Mouse (Mus musculus) heart, embryonic 15.5 days (tissue): ENCODE data around the gene Medag. TPM values are rescaled to one million over a fixed set of nuclear protein-coding genes. Genes with fewer than 3 reads are reported as not detected.

ENCODE experiments used
- ATAC-seq: fragments of 200-750 bp; cut with Nextera tagmentation; replicated peaks from 2 replicates; pipeline ENCODE4 v1.8.0; 2017; ENCODE audit warnings: low read depth, moderate TSS enrichment; ENCODE audit not compliant: insufficient number of reproducible peaks, insufficient read depth, low FRiP score
- H3K27ac ChIP-seq: fragments of 300-500 bp; sonication (generic); 2 replicates; pipeline ENCODE4 v1.5.1; 2015; ENCODE audit warnings: mild to moderate bottlenecking, inconsistent platforms
- H3K27me3 ChIP-seq: fragments of 300-500 bp; sonication (generic); 2 replicates; pipeline ENCODE4 v1.6.1; 2015; ENCODE audit warnings: inconsistent platforms
- H3K36me3 ChIP-seq: fragments of 300-500 bp; sonication (generic); 2 replicates; pipeline ENCODE4 v1.6.1; 2015; ENCODE audit warnings: mild to moderate bottlenecking, inconsistent platforms
- H3K4me1 ChIP-seq: fragments of 300-500 bp; sonication (generic); replicated peaks from 2 replicates; pipeline ENCODE4 v1.6.1; 2015; ENCODE audit warnings: inconsistent platforms
- H3K4me2 ChIP-seq: fragments of 300-500 bp; sonication (generic); 2 replicates; pipeline ENCODE4 v1.6.1; 2015; ENCODE audit warnings: inconsistent platforms, mild to moderate bottlenecking, moderate library complexity
- H3K4me3 ChIP-seq: fragments of 300-500 bp; sonication (generic); 2 replicates; pipeline ENCODE4 v1.5.1; 2015; ENCODE audit warnings: mild to moderate bottlenecking, inconsistent platforms
- H3K9ac ChIP-seq: fragments of 300-500 bp; sonication (generic); 2 replicates; pipeline ENCODE4 v1.6.1; 2015; ENCODE audit warnings: mild to moderate bottlenecking, inconsistent platforms
- H3K9me3 ChIP-seq: fragments of 300-500 bp; sonication (generic); replicated peaks from 2 replicates; pipeline ENCODE4 v1.6.1; 2016; ENCODE audit warnings: inconsistent platforms
- WGBS: fragments of 180-500 bp; shearing (Covaris S2); methylation state at CpG from one replicate; pipeline ENCODE4 v1.1.7; 2015; ENCODE audit warnings: mixed read lengths; 5-methylcytosine and 5-hydroxymethylcytosine counted together
- polyA plus RNA-seq: library from polyadenylated mRNA; unstranded; fragments of >200 nt; fragmentation: Nextera tagmentation; extraction: Ambion mirVana; gene quantifications from 2 replicates; pipeline ENCODE4 v1.2.1, GENCODE M21; 2015

The Medag gene
- polyA plus RNA-seq, 1 experiment from 2014 or later = 1.9 TPM

DNA sequence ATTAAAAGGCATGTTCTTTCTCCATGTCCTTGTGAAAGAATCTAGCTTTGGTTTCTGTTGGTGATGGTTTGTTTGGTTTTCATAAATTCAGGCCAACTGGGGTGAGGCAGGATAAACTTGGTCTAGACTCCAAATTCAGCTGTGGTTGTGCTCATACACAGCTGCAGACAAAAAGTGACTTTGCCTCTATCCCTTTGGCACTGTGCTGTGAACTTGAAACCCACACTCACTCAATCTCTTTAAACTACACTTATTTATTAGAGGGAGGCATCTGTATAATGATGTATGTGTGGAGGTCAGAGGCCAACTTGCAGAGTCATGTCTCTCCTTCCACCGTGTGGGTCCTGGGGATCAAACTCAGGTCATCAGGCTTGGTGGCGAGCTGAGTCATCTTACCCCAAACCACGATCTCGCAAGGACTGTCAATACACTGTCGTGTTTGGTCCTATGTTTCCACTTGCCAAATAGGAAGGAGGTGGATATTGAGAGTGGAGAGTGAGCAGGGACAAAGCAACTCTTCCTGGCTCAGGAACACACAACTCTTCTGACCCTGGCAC, 25.2 kb upstream of the Medag start:
- Histone ChIP-seq H3K4me1 (peaks cover 14% of the 10 kb centered on the region), H3K27ac (no peak overlapping the region), H3K4me3 (no peak overlapping the region), H3K27me3 (no peaks in the 10 kb centered on the region), H3K9me3 (no peaks in the 10 kb centered on the region), H3K36me3 (no peaks in the 10 kb centered on the region), H3K9ac (no peak overlapping the region), H3K4me2 (no peak overlapping the region)
- no peak for ATAC-seq
- WGBS = 69% methylated on average over 5 of the region's 5 CpGs

GRCm38 (mm10) chr5:149388947-149389346, 22.6 kb upstream of the Medag start:
- no peaks in the 10 kb centered on the region for H3K9me3 ChIP-seq
- peak overlapping the region; percentile 58 for H3K27ac ChIP-seq
- peaks cover 21% of the 10 kb centered on the region for H3K4me1 ChIP-seq
- ATAC-seq = no peak
- no peak overlapping the region for H3K9ac ChIP-seq
- no peak overlapping the region for H3K4me2 ChIP-seq
- H3K36me3 ChIP-seq = no peaks in the 10 kb centered on the region
- WGBS = 69% methylated on average over 5 of the region's 5 CpGs
- H3K4me3 ChIP-seq = no peak overlapping the region
- no peaks in the 10 kb centered on the region for H3K27me3 ChIP-seq

- Histone ChIP-seq H3K27ac (peak overlapping the region; percentile 58), H3K9me3 (no peaks in the 10 kb centered on the region), H3K36me3 (no peaks in the 10 kb centered on the region), H3K4me1 (peaks cover 21% of the 10 kb centered on the region), H3K9ac (no peak overlapping the region), H3K4me2 (no peak overlapping the region; the same call in 1 of the 2 replicates), H3K4me3 (no peak overlapping the region), H3K27me3 (no peaks in the 10 kb centered on the region)
- ATAC-seq = peak; percentile 68; the same call in 1 of the 2 replicates
- 37% methylated on average over 11 of the region's 11 CpGs for WGBS
Measured at GRCm38 (mm10) chr5:149389548-149390211, 21.9 kb upstream of the Medag start.

GRCm38 (mm10) chr5:149391574-149392375, 19.8 kb upstream of the Medag start:
- peak overlapping the region; percentile 40 for H3K4me2 ChIP-seq
- no peaks in the 10 kb centered on the region for H3K9me3 ChIP-seq
- H3K4me3 ChIP-seq = no peak overlapping the region
- H3K4me1 ChIP-seq = peaks cover 21% of the 10 kb centered on the region
- no peak overlapping the region for H3K9ac ChIP-seq
- no peak for ATAC-seq
- H3K27ac ChIP-seq = peak overlapping the region; percentile 60
- WGBS = 12% methylated on average over 18 of the region's 18 CpGs
- no peaks in the 10 kb centered on the region for H3K36me3 ChIP-seq
- H3K27me3 ChIP-seq = no peaks in the 10 kb centered on the region

GRCm38 (mm10) chr5:149392420-149392988, 19.0 kb upstream of the Medag start:
- no peak for ATAC-seq
- H3K27ac ChIP-seq = no peak overlapping the region
- no peaks in the 10 kb centered on the region for H3K36me3 ChIP-seq
- H3K4me3 ChIP-seq = no peak overlapping the region
- no peak overlapping the region for H3K4me2 ChIP-seq
- no peaks in the 10 kb centered on the region for H3K27me3 ChIP-seq
- H3K4me1 ChIP-seq = peaks cover 21% of the 10 kb centered on the region
- 49% methylated on average over 6 of the region's 6 CpGs for WGBS
- H3K9ac ChIP-seq = no peak overlapping the region
- no peaks in the 10 kb centered on the region for H3K9me3 ChIP-seq

- no peak overlapping the region for H3K4me2 ChIP-seq
- no peaks in the 10 kb centered on the region for H3K27me3 ChIP-seq
- H3K4me3 ChIP-seq = no peak overlapping the region
- 80% methylated on average over 7 of the region's 7 CpGs for WGBS
- no peaks in the 10 kb centered on the region for H3K9me3 ChIP-seq
- no peaks in the 10 kb centered on the region for H3K36me3 ChIP-seq
- no peak for ATAC-seq
- H3K27ac ChIP-seq = no peak overlapping the region
- no peaks in the 10 kb centered on the region; the same call in 1 of the 2 replicates for H3K4me1 ChIP-seq
- no peak overlapping the region for H3K9ac ChIP-seq
Measured at GRCm38 (mm10) chr5:149401446-149401975, 10.0 kb upstream of the Medag start.

- H3K36me3 ChIP-seq = no peaks in the 10 kb centered on the region
- no peak overlapping the region for H3K27ac ChIP-seq
- H3K4me3 ChIP-seq = no peak overlapping the region
- no peak for ATAC-seq
- H3K9ac ChIP-seq = no peak overlapping the region
- no peaks in the 10 kb centered on the region for H3K27me3 ChIP-seq
- no peaks in the 10 kb centered on the region for H3K9me3 ChIP-seq
- WGBS = 79% methylated on average over 10 of the region's 10 CpGs
- no peak overlapping the region for H3K4me2 ChIP-seq
- no peaks in the 10 kb centered on the region; the same call in 1 of the 2 replicates for H3K4me1 ChIP-seq
Measured at GRCm38 (mm10) chr5:149402029-149402428, 9.5 kb upstream of the Medag start.

- 62% methylated on average over 5 of the region's 5 CpGs for WGBS
Measured at GRCm38 (mm10) chr5:149403386-149403785, 8.2 kb upstream of the Medag start.

DNA sequence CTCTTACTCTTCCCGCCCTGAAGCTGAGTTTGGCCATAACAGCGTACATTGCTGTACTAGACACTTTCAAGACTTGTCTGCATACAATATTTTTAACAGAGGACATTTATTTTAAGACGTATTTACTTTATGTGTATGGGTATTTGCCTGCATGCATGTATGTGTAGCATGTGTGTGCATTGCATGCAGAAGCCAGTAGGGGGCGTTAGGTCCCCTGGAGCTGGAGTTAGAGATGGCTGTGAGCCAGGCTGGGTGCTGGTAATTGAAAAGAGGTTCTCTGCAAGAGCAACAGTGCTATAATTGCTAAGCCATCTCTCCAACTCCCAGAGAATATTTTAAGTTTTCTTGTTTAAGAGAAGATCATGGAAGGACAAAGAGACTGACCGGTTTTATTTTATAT, 6.8 kb upstream of the Medag start:
- H3K9me3 ChIP-seq = no peaks in the 10 kb centered on the region
- no peak for ATAC-seq
- no peak overlapping the region for H3K4me2 ChIP-seq
- WGBS = 77% methylated on average over 5 of the region's 5 CpGs
- H3K4me3 ChIP-seq = no peak overlapping the region
- H3K9ac ChIP-seq = no peak overlapping the region
- no peaks in the 10 kb centered on the region for H3K4me1 ChIP-seq
- no peaks in the 10 kb centered on the region for H3K36me3 ChIP-seq
- H3K27ac ChIP-seq = no peak overlapping the region
- no peaks in the 10 kb centered on the region for H3K27me3 ChIP-seq

More at GRCm38 (mm10) chr5:149403386-149403785, 8.2 kb upstream of the Medag start:
- Histone ChIP-seq H3K9me3 (no peaks in the 10 kb centered on the region), H3K4me2 (no peak overlapping the region), H3K27me3 (no peaks in the 10 kb centered on the region), H3K4me3 (no peak overlapping the region), H3K4me1 (no peaks in the 10 kb centered on the region; the same call in 1 of the 2 replicates), H3K9ac (no peak overlapping the region), H3K27ac (no peak overlapping the region), H3K36me3 (no peaks in the 10 kb centered on the region)
- ATAC-seq = no peak

GRCm38 (mm10) chr5:149406791-149407276, 4.7 kb upstream of the Medag start:
- WGBS = 82% methylated on average over 8 of the region's 8 CpGs
- H3K4me3 ChIP-seq = no peak overlapping the region
- no peak overlapping the region for H3K9ac ChIP-seq
- peaks cover 9% of the 10 kb centered on the region for H3K4me1 ChIP-seq
- H3K36me3 ChIP-seq = no peaks in the 10 kb centered on the region
- no peak overlapping the region for H3K27ac ChIP-seq
- no peaks in the 10 kb centered on the region for H3K9me3 ChIP-seq
- no peak overlapping the region for H3K4me2 ChIP-seq
- no peak for ATAC-seq
- H3K27me3 ChIP-seq = no peaks in the 10 kb centered on the region

GRCm38 (mm10) chr5:149409502-149409901, 2.0 kb upstream of the Medag start:
- Histone ChIP-seq H3K36me3 (no peaks in the 10 kb centered on the region), H3K4me3 (no peak overlapping the region), H3K9ac (no peak overlapping the region), H3K27ac (no peak overlapping the region), H3K4me1 (peaks cover 13% of the 10 kb centered on the region), H3K27me3 (peaks cover 15% of the 10 kb centered on the region; the same call in 1 of the 2 replicates), H3K4me2 (no peak overlapping the region), H3K9me3 (no peaks in the 10 kb centered on the region)
- 89% methylated on average over 3 of the region's 3 CpGs for WGBS
- ATAC-seq = no peak
